Mouse (Mus musculus): Measurements from ENCODE around the gene Mpnd. TPM values are rescaled to one million over a fixed set of nuclear protein-coding genes. Genes with fewer than 3 reads are reported as not detected.

The Mpnd gene
- total RNA-seq, 2 experiments from 2014 or later = 6.7 to 35.3 TPM

- ATAC-seq (replicated peaks; ENCODE audit: low FRiP score, poor library complexity, severe bottlenecking) = no peak
These were observed 29.2 kb upstream of the Mpnd start for GRCm38 (mm10) chr17:55976255-55976862.

- ATAC-seq (replicated peaks; ENCODE audit: low FRiP score, poor library complexity, severe bottlenecking) = no peak
These were observed 28.2 kb upstream of the Mpnd start for GRCm38 (mm10) chr17:55977301-55977700.

GRCm38 (mm10) chr17:55986030-55986961, 19.2 kb upstream of the Mpnd start, which contains the start of gene Fsd1:
Gene Fsd1, plus strand, starts transcription at chr17:55986509.
- ATAC-seq (replicated peaks; ENCODE audit: low FRiP score, poor library complexity, severe bottlenecking) = no peak

GRCm38 (mm10) chr17:55990278-55990898, 15.1 kb upstream of the Mpnd start:
- ATAC-seq (replicated peaks; ENCODE audit: low FRiP score, poor library complexity, severe bottlenecking) = no peak

GRCm38 (mm10) chr17:55996007-55996406, 9.5 kb upstream of the Mpnd start:
- no peak for ATAC-seq (replicated peaks; ENCODE audit: low FRiP score, poor library complexity, severe bottlenecking)

GRCm38 (mm10) chr17:55999794-56000499, 5.6 kb upstream of the Mpnd start:
- no peak for ATAC-seq (replicated peaks; ENCODE audit: low FRiP score, poor library complexity, severe bottlenecking)

GRCm38 (mm10) chr17:56003000-56003399, 2.5 kb upstream of the Mpnd start:
- ATAC-seq (replicated peaks; ENCODE audit: low FRiP score, poor library complexity, severe bottlenecking) = no peak

GRCm38 (mm10) chr17:56006956-56007355, 1.4 kb downstream of the Mpnd start:
- ATAC-seq (replicated peaks; ENCODE audit: low FRiP score, poor library complexity, severe bottlenecking) = no peak

GRCm38 (mm10) chr17:56007444-56008355, 2.2 kb downstream of the Mpnd start:
- ATAC-seq (replicated peaks; ENCODE audit: low FRiP score, poor library complexity, severe bottlenecking) = no peak

- ATAC-seq (replicated peaks; ENCODE audit: low FRiP score, poor library complexity, severe bottlenecking) = peak; percentile 90
These were observed 3.0 kb downstream of the Mpnd start for GRCm38 (mm10) chr17:56008356-56009087.

- peak; percentile 89 for ATAC-seq (replicated peaks; ENCODE audit: low FRiP score, poor library complexity, severe bottlenecking)
These were observed 3.8 kb downstream of the Mpnd start for GRCm38 (mm10) chr17:56009088-56009961.

GRCm38 (mm10) chr17:56009962-56010240, 4.4 kb downstream of the Mpnd start:
- ATAC-seq (replicated peaks; ENCODE audit: low FRiP score, poor library complexity, severe bottlenecking) = no peak

- ATAC-seq (replicated peaks; ENCODE audit: low FRiP score, poor library complexity, severe bottlenecking) = no peak
These were observed 4.7 kb downstream of the Mpnd start for GRCm38 (mm10) chr17:56010255-56010654.

- peak; percentile 44; the same call in 1 of the 2 replicates for ATAC-seq (replicated peaks; ENCODE audit: low FRiP score, poor library complexity, severe bottlenecking)
These were observed 5.2 kb downstream of the Mpnd start for GRCm38 (mm10) chr17:56010681-56011080.

GRCm38 (mm10) chr17:56011441-56011840, 5.9 kb downstream of the Mpnd start:
- no peak for ATAC-seq (replicated peaks; ENCODE audit: low FRiP score, poor library complexity, severe bottlenecking)

- ATAC-seq (replicated peaks; ENCODE audit: low FRiP score, poor library complexity, severe bottlenecking) = no peak
These were observed 9.8 kb downstream of the Mpnd start for GRCm38 (mm10) chr17:56015293-56015692.

GRCm38 (mm10) chr17:56016382-56016781, 10.9 kb downstream of the Mpnd start:
- ATAC-seq (replicated peaks; ENCODE audit: low FRiP score, poor library complexity, severe bottlenecking) = no peak

All from erythroid progenitor cell, adult 5-6 weeks (primary cell).